Mouse (Mus musculus): Measurements from ENCODE around the gene H2al2a.
"Not testable (repeated sequence)": the region's sequence is repeated elsewhere in the genome, so short reads cannot be mapped to it uniquely, and the experiment has no call there.

H2al2a gene

GRCm38 (mm10) chr2:18027448-18028139 is 30.8 kb upstream of the H2al2a start:
- DNase-seq = peak; percentile 93

DNA sequence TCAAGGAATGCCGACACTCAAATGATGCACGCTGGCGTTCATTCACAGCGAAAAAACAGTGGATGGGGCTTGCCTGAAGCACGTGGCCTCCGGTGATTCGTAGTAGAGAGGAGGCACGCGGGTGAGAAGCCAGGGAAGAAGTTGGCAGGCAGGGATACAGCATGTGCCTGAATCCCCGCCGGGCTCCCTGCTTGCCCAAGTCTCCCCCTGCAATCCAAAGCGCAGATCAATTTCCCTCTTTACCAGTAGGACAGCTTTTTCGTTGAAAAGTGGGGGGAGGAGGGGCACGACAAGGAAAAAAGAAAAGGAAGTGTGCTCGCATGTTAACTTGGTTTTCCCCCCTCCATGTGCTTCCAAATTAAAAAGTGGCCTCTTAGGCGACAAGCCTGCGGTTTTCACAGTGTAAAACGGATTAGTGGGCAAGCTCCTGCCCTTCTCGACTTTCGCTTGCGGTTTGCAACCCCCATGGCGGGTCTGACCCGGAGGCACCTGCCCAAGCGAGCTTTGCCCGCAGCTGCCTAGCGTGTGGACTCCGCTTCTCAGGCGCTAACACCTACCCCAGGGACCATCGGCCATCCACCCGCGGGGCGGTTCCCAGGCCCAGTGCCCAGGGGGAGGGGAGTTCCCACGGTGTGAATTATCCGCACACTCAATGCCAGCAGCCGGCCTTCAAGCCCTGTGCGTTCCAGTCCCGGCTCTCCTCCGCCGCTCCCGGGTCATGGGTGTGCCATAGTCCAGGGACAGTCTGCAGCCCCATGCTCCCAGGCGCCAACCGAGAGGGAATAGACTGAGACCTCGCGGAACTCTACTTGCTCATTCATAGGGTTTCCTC is 29.6 kb upstream of the H2al2a start:
- peak; percentile 30 for DNase-seq

DNA sequence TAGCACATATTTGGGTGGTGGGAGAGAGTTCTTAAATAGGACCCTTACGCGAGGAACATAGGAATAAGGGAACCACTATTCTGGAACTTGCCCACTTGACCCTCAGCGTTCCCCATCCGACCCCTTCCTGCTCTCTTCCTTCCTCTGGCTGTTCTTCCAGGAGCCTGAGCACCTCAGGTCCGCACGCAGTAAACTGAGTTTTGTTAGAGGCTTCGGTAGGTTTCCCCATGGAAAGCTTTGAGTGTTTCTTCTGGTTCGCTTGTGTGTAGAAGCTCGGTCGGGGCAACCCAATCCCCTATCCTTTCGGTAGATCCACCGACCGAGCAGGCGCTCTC is 29.0 kb upstream of the H2al2a start:
- DNase-seq = no peak

GRCm38 (mm10) chr2:18025116-18025515 is 28.4 kb upstream of the H2al2a start:
- DNase-seq = no peak

DNA sequence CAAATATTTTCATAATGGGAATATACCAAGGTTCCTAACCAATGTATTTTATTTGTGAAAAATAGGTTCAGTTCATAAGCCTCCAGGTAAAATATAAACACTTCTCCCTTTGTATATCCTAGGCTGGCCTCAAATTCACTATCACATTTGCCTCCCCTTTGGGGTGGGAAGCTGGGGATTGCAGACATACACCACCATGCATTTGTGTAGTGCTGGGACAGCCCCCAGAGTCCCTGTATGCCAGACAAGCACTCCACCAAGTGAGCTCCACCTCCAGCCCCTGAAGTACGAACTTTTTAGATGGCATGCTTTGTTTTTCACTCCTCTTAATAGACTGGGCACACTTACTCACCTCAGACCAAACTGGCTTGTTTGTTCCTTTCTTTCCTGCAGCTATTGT is 26.1 kb upstream of the H2al2a start:
- no peak for DNase-seq

DNA sequence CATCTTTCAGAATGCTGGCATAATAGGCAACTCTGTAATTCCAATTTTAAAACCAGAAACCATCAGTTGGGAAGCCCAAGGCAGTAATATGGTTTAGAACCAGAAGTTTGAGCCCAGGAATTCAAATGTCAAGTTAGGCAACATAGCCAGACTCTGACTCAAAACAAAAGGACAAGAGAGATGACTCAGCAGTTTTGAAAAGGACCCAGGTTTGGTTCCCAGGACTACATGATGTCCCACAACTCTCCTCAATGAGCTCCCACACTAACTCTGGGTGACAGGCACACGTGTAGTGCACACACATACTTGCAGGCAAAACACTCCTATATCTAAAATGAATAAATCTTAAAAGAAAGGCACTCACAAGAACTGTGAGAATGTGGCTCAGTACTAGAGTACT is 22.4 kb upstream of the H2al2a start:
- DNase-seq = no peak

- DNase-seq = no peak
These were observed 20.6 kb upstream of the H2al2a start for GRCm38 (mm10) chr2:18017321-18017720.

DNA sequence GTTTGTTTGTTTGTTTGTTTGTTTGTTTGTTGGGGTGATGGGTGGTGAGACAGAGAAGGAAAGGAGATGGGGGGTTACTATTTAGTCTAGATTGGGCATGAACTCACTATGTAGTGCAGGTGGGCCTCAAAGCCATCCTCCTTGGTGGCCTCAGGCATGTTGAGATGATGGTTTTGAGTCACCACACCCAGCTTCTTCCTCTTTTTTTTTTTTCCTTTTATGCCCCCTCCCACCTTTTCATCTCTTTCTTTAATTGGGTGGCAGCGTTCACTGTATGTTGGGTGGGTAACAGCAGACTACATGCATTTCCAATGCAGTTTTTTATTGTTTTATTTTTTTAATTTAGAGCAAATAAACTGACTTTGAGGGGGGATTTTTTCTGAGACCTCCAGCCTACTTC is 19.9 kb upstream of the H2al2a start:
- DNase-seq = no peak

GRCm38 (mm10) chr2:18015581-18015980 is 18.8 kb upstream of the H2al2a start:
- DNase-seq = no peak

- DNase-seq = no peak
These were observed 16.1 kb upstream of the H2al2a start for GRCm38 (mm10) chr2:18012866-18013265.

DNA sequence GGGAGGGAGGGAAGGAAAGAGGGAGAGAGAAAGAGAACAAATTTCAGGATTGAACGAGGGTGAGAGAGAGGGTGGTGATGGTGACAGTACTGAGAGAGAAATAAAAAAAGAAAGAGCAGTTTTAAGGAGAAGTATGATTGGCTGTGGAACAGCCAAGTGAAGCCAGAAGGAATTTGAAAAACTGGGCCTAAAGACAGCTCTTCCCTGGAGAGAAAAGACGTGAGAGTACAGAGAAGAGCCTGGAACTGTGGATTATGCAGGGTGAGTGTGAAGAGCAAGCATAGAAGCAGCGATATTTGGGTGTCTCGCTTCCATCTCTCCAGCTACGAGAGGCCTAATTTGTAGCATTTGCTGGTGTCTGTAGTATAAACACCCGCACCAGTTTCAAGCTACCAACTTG is 14.5 kb upstream of the H2al2a start:
- no peak for DNase-seq

- no peak for DNase-seq
These were observed 8.4 kb upstream of the H2al2a start for GRCm38 (mm10) chr2:18005137-18005536.

DNA sequence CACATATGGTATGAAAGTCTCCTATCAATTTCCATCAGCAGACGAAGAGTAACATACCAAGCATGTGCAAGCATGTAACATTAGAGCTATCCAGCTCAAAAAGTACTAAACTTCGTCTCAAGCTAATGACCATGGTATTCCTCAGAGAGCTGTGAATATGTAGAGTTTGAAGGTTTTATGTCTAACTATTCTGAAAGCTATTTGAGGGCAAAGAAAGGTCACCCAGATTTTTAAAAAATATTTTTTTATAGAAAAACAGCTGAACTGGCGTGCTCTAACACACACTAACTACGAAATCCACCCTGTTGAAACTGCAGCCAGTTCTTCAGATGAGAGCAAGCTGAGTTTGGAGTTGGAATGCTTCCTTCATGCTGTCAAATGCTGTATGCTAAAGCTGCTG is 7.5 kb upstream of the H2al2a start:
- DNase-seq = no peak

GRCm38 (mm10) chr2:18002306-18002705 is 5.5 kb upstream of the H2al2a start:
- DNase-seq = no peak

DNA sequence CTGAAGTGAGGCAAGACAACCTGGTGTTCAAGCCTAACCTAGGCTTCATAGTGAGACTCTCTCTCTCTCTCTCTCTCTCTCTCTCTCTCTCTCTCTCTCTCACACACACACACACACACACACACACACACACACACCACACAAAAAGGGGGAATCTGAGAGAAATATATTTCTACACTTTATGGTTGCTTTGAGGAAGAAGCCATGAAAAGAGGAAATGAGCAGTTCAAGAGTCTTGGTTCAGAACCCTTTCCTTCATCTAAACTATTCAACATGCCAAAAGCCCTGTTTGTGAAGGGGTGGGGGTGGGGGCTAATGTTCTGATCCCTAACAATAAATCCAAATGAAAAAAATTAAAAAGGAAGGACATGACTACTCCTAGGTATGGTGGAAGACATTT is 7.2 kb downstream of the H2al2a start:
- no peak for DNase-seq

GRCm38 (mm10) chr2:17989115-17989514 is 7.6 kb downstream of the H2al2a start:
- DNase-seq = no peak

DNA sequence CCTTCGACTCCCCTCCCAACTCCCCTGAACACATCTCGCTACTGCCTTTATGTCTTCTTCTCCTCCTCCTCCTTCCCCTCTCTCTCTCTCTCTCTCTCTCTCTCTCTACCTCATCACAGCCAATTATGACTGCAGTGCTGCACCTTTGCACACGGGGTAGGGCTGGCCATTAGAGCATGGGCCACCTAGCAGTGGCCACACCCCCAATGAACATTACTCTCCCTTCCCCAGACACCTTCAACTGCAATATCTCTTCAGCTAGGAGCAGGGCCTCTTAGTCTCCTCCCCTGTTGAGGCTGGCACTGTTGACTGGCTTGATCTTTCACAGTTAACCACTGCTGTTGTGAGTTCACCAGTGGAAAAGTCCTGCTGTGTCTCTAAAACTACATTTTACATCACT is 10.1 kb downstream of the H2al2a start:
- no peak for DNase-seq

GRCm38 (mm10) chr2:17984774-17985173 is 12.0 kb downstream of the H2al2a start:
- DNase-seq = no peak

DNA sequence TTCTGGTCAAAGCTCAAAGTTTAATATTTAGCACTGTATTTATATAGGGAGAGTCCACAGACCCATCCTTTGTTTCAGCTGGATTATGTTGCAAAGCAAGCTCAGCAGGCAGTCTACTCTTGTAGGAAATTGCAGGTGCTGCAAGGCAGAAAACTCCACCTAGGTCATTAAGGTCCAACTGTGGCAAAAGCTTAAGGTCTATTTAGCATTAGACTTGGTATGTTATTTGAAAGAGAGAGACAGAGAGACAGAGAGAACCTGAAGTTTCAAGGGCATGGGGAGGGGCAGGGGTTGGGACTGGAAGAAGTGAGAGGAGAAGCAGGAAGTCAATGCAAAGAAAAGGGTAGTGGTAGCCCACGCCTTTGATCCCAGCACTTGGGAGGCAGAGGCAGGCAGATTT is 14.0 kb downstream of the H2al2a start:
- no peak for DNase-seq

DNA sequence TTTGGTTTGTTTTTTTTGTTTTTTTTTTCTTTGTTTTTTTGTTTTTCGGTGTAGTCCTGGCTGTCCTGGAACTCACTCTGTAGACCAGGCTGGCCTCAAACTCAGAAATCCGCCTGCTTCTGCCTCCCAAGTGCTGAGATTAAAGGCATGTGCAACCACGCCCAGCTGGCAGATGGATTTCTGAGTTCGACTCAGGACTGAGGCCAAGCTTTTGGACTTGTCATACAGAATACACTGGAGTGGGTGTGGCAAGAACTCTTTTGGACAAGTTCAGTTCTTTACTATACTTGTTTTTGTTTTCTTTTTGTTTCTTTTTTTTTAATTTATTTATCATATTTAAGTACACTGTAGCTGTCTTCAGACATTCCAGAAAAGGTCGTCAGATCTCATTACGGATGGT is 18.1 kb downstream of the H2al2a start:
- DNase-seq = no peak

DNA sequence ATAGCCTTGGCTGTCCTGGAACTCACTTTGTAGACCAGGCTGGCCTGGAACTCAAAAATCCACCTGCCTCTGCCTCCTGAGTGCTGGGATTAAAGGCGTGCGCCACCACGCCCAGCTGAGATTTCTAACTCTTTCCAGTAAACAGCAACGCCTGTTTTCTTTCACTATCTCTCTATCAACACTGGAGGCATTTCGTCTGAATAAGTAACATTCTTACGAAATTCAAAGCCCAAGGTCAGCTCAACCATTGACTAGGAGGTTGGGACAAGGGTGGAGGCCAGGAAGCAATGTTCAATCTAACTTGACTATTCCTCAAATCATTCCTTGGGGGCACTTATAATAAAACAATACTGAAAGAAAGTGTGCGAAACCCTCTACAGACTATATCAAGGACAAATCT is 18.5 kb downstream of the H2al2a start:
- DNase-seq = not testable (repeated sequence)

DNA sequence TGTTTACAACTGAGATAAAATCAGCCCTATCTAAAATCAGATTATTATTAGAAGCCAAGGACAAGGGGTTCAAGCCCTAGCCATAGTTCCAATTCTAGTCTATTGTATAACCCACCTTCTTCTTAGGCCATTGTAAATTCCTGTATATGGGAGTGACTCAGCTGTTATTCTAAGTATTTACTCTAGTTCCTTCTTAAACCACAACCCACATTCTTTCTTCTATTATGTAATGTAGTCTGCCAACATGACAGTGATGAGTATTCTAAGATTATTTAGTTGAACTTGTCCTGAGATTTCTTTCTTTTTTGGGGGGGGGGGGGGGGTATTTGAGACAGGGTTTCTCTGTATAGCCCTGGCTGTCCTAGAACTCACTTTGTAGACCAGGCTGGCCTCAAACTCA is 19.1 kb downstream of the H2al2a start:
- DNase-seq = not testable (repeated sequence)

DNA sequence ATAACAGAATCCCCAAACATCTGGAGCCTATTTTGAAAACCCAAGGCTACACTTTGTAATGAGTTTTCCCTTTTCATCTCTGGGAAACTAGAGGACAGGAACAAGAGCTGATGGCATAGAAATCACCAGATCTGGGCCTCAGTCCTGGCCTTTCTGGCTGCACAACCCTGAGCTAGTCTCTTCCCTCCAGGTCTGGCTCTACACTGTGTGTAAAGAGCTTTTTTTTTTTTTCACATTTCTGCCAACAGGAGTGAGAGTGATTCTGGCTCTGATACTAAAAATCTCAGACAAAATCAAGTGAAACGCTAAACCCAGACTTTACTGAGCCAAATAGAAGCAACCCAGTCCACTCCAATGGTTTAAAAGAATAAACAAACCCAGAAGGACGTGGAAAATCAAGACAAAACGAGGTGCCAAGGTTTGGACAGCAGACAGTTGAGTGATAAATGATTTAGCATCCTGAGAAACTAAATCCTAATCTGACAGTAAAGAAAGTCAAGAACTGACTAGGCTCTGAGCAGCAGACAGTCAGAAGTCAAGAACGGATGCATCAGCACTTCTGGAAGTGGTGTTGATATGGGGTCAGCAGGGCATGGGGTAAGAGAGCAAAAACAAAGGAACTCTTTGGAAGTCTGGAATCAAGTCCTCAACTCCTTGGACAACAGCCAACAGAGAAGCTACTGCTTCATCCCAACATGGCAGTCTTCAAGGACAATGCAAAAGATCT is 21.0 kb downstream of the H2al2a start:
- no peak for DNase-seq

GRCm38 (mm10) chr2:17973868-17974440 is 22.8 kb downstream of the H2al2a start:
- DNase-seq = no peak

Data from thymus, postnatal 25 days (tissue).